Mouse (Mus musculus) natural killer cell, adult 2 months (primary cell): ENCODE data around the gene Gimap7.
A peak's percentile ranks its signal among the peaks of the same experiment; 100 is the strongest.
"Not testable (repeated sequence)": the region's sequence is repeated elsewhere in the genome, so short reads cannot be mapped to it uniquely, and the experiment has no call there.

Experiments
- DNase-seq, 2 experiments: peaks; one replicate each; pipeline ENCODE4 v3.0.0; 2022; ENCODE audit warnings: low spot score in 2 of 2

Gimap7 gene

DNA sequence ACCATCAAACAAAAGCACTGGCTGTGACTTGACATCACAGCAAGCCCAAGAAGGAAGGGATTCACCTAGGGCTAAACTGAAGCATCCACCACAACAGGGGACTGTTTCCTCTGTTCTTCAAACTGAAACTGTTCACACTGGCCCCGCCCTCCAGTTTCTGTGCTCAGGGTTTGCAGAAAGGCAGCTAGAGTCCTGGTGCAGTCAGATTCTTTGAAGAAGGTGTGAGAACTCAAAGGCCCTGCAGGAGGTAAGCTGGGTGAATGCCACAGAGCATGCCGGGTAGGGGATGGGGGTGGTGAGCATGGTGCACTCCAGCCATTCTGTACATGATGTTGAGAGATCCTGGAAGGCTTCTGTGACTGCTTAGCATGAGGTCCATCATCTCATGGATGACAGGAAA is at the start of gene Gimap7, which contains the start of gene Gm28053:
Gimap7 (plus strand) TSS at position 167 of the 400 bp plus-strand sequence.
Gm28053 (plus strand) TSS at position 153 of the 400 bp plus-strand sequence.
- DNase-seq = peak; percentile 76 to 83

DNA sequence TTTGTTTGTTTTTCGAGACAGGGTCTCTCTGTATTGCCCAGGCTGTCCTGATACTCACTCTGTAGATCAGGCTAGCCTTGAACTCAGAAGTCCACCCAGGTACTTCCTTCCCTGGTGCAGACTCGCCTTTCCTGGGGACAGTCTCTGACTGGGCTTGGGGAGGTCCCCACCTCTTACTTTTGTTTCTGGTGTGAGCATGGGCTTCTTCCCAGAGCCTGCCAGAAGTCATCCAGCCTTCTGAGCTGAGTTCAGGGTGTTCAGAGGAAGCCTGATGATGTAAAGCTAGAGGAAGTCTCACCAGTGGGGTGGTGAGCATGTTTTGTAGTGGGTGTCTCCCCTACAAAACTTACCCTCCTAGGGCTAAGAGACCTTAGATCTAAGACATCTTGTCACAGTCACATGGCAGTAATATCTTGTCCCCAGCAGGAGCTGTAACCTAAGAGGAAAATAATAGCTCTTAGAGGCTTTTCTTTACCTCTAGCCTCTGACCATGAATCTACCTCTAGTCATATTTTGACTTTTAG is 48.9 kb upstream of the Gimap7 start:
- no peak for DNase-seq

DNA sequence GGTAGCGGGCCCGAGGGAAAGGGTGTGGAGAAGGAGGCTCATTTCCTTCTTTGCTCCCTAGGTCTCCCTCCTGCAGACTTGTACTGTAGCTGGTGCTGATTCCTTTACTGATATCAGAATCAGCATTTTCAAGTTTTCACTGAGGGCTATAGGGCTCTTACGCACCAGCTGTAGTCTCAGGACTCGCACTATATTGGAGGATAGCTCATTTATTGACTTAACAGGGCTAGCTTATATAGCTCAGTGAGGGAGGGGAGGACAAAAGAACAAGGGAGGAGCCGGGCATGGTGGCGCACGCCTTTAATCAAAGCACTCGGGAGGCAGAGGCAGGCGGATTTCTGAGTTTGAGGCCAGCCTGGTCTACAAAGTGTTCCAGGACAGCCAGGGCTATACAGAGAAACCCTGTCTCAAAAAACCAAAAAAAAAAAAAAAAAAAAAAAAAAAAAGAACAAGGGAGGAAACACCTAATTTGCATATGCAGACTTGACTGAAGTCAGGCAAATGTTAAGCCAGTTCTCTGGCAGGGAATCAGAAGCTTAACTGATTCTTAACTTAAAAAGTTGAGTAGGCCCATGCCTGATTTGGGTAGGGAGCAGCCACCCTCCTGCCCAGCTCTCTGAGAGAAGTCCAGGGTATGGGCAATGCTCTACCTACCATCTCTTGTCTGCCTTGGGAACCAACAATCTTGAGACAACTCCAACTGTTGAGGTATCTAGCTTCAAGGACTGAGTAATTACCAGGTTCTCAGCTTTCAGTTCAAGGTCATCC is 43.9 kb upstream of the Gimap7 start:
- peak in 1 of 2 experiments; percentile 18 for DNase-seq

DNA sequence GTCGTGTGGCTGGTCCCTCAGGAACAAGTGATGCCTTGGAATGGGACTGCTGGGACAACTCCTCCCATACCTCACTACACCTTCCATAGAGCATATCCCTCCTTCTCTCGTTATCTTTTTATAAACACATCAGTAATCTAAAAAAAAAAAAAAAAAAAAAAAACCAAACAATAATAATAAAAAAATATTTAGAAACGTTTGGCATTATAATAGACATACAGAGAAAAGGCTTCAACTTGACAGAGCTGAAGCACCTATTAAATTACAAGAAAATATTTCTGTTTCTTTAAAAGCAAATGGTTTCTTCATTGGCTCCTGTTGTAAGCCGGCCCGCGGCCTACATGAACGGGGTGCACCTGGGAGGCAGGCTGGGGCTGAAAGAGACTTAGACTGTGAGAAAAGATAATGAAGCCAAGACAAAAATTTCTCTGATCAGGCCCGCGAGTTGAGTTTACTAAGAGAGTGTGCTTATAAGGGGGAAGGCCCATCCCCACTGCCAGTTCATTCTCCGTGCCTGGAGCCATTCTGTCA is 43.0 kb upstream of the Gimap7 start:
- no peak for DNase-seq

DNA sequence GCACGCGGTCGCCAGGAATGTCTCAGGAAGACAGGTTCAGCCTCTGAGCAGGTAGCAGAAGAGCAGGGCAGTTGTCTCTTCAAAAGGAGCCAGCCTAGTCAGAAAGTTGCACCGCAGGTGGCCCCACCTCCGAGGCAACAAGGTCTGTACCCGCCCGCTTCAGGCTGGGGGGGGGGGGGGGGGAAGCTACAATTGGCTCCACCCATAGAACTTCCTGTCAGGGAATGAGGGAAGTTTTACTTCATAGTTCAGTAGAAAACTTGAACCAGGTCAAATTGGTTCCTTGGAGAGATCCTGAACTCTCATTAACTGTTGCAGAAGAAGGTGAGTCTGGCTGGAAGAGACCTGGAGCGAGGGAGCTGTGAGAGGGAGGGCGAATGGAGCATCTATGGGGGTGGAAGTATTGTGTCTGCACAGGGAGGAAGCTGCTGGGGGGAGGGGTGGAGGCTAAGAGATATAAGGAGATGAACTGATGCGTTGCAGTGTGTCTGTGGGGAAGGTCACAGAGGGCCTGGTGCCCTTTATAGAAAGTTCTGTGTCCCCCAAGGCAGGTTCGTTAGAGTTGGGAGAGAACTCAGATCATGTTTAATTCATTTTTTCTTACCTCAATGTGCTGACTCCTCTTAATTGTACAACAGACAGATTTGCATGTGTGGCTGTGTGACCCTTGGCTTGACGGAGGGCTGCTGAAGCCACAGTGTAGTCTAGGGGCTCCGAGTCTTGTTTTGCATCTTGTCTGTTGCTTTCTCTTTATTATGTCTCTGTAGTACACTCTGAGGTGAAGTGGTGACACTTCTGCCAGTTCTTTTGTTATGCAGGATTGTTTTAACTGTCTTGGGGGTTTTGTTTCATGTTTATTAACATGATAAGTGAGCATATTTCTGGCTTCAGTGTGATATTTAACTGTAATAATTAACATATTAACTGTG is 42.2 kb upstream of the Gimap7 start, which contains the start of gene Gimap9:
Gimap9 (plus strand) TSS at position 199 of the 929 bp plus-strand sequence.
- DNase-seq = peak; percentile 69 to 81

DNA sequence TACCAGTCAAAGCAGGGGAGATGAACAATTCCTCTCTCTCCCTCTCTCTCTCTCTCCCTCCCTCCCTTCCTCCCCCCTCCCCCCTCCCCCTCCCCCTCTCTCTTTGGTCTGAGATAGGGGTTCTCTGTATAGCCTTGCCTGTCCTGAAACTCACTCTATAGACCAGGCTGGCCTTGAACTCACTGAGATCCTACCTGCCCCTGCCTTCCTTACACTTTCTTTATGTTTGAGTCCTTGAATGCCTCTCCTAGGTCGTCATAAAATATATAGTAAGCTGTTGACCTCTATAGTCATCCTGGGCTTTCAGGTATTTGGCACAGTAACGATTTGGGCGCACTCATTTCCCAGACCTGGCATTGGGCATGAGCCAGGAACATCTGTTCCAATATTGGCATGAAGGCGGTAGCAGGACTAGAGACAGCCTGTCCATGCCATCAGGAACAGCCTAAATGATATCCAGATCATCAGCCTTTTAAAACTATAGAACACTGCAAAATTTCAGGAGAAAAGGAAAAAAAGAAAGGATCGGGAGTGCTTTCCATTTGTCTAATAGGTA is 41.5 kb upstream of the Gimap7 start:
- no peak for DNase-seq

DNA sequence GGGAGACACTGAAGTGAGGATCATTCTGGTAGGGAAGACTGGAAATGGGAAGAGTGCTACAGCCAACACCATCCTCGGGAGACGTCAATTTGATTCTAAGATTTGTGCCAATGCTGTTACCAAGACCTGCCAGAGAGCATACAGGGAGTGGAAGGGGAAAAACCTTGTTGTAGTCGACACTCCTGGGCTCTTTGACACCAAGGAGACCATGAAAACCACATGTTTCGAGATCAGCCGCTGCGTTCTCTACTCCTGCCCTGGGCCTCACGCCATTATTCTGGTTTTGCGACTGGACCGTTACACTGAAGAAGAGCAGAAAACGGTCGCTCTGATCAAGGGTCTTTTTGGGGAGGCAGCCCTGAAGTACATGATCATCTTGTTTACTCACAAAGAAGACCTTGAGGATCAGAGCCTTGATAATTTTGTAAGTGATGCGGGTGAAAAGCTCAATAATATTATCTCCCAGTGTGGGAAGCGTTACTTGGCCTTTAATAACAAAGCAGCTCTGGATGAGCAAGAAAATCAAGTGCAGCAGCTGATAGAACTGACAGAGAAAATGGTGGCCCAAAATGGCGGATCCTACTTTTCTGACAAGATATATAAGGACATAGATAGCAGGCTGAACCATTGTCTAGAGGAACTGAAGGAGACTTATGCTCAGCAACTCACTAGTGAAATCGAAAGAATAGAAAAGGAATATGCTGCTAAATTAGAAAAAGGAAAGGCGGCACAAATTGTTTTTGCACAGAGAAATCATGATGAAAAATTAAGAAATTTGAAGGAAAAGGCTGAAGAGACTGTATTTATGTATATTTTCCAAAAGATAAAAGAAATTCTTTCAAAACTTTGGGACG is 40.7 kb upstream of the Gimap7 start:
- DNase-seq = peak; percentile 33 to 53

DNA sequence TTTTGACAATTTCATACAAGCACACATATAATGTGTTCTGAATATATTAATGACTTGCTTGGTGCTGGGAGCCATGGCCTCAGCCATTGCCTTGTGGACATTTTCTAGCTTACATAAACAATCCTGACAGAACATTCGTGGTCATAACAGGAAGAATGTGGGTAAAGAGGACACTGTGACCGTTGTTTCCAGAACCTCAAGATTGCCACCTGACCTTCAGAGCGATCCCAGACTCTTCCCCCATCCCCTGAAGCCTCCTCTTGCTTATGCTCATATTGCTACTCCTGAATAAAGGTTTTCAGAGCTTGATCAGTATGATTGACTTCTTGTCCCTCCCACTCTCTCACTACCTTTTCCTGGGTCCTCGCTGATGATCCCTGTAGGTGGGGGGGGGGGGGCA is 40.0 kb upstream of the Gimap7 start:
- no peak for DNase-seq

DNA sequence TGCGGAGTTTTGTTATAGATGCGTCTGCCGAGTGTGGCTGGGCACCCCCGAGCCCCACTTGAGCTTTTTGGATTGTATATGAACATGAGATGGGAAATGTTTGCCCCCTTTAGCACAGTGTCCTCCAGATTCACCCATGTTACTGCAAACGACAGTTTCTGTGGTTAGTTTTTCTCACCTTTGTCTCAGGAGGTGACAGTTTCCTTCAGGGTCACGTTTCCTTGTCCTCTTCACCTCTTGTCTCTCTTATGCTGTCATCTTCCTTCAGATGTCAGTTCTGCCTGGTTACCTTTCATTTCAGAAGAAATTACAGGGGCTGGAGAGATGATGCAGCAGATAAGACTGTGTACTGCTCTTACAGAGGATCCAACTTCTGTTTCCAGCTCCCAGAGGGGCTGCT is 38.7 kb upstream of the Gimap7 start:
- DNase-seq = peak in 1 of 2 experiments; percentile 72

DNA sequence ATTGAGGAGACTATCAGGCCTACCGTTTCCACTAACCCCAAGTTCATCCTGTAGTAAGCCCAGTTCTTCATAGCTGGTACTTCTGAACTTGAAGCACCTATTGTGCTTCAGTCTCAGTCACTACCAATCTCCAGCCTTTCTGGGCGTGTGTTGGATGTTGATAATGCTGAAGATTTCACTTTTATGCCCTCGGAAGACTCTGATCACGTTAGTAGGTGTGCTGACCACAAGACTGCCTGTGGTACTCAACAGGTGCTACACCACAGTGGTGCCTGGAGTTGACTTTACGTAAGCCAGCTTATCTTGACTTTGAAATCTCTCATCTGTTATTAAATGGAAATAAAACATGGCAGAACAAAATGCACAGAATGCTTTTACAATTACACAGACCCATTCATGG is 38.0 kb upstream of the Gimap7 start:
- peak in 1 of 2 experiments; percentile 67 for DNase-seq

DNA sequence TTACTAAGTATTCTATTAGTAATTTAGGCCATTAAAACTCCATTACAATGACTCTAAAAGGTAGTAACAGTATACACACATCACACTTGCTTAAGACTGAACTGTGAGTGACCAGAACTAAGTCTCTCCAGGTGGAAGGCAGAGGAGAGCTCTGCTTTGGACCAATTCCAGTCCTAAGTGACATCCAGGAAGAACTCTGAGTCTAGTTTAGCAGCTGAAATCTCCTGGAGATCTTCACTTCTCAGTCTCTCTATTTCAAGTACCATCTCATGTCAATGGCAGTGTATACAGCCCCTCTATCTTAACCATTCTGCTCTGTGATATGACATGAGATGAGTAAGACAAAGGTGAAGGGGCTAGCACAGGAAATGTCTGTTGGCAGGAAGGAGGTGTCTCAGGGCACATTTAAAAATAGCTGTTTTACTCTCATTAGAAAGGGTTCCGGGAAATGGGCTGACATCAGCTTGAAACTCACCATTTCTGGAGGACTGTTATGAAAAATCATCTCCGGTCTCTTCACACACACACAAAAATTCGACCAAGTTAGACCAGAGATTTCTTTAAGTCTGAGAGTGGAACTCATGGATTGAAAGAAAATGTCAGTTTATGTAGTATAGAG is 36.8 kb upstream of the Gimap7 start:
- peak; percentile 69 to 76 for DNase-seq

DNA sequence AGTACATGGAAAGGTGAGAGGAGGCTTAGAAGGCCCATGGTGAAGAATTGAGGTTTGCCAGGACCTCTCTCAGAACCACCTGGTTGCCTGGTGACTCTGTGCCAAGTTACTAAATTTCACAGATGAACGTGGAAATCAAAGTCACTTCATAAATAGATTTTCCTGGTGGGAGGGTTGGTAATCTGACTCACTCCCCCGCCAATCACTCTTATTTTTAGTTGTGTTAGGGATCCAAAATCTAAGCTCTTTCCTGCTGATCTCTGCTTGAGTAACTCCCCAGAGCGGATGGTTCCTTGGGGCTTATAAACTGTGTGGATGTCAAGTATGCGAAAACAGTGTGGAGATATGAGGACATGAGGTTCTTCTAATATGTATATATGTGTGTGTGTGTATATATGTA is 36.1 kb upstream of the Gimap7 start:
- DNase-seq = no peak

DNA sequence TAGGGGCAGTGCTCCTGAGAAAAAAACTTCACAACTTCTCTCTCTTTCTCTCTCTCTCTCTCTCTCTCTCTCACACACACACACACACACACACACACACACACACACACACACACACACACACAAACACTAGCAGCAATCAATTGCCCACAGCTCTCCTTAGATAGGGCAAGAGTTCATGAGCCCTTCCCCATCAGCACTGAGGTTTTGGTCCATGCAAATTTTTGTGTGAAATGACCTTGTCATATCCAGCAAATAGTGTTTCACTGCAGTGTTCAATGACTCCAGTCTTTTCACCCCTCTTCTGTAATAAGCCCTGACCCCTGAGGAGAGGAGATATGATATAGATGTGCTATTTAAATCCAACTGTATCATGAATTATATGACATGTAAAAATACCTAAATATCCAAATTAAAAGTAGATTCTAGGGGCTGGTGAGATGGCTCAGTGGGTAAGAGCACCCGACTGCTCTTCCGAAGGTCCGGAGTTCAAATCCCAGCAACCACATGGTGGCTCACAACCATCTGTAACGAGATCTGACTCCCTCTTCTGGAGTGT is 35.1 kb upstream of the Gimap7 start:
- not testable (repeated sequence) for DNase-seq

DNA sequence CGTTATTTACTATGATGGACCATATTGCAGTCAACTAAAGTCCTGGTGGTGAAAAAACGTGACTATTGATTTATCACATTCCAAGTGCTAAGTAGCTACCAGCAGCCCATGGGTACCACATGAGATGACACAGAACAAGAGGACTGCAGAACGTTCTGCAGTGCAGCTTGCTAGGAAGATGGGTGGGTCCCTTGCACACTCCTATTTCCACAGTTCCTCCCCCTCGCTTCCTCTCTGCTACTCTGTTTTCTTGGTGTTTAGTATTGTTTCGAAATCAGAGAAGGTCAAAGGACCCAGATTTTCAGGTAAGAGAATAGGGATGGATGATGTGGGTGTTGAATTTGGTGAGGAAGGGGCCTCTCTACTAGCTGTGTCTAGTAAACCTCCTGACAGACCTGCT is 34.1 kb upstream of the Gimap7 start, which contains the start of gene Gimap4:
Gimap4 (plus strand) TSS at position 231 of the 400 bp plus-strand sequence.
- no peak for DNase-seq

DNA sequence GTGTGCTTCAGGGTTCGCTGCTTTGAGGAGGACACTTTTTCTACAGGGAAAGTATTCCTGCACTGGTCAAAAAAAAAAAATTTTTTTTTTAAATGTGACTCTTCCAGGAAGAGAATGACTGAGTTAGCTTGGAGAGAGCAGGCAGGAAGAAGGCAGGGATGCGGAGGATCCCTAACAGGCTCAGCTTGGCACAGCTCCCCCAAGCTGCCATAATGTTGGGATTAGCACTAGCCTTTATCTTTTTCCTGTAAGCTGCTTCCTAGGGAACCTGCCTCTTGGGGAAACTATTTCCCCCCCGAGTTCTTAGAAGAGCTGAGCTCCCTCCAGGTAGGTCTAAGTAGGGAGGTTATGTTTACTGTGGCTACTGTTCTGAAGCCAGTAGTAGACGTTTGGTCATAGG is 33.6 kb upstream of the Gimap7 start:
- no peak for DNase-seq

DNA sequence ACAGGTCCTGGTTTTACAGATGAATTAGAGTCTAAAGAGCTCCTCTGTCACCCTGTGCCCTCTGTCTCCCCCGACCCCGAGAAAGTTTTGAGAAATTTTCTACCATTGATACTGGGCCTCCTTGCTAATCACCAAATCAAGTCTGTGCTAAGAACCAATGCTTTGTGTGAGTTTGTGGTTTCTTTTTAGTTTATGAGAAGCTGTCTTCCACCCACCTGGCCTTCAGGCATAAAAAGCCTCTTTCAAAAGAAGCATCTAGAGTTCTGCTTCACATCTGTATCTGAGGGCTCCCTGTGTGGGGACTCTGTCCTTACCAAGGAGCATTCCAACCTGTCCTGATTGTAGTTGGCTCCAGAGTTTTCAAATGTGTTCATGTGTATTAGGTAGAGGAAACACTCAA is 33.2 kb upstream of the Gimap7 start:
- no peak for DNase-seq

DNA sequence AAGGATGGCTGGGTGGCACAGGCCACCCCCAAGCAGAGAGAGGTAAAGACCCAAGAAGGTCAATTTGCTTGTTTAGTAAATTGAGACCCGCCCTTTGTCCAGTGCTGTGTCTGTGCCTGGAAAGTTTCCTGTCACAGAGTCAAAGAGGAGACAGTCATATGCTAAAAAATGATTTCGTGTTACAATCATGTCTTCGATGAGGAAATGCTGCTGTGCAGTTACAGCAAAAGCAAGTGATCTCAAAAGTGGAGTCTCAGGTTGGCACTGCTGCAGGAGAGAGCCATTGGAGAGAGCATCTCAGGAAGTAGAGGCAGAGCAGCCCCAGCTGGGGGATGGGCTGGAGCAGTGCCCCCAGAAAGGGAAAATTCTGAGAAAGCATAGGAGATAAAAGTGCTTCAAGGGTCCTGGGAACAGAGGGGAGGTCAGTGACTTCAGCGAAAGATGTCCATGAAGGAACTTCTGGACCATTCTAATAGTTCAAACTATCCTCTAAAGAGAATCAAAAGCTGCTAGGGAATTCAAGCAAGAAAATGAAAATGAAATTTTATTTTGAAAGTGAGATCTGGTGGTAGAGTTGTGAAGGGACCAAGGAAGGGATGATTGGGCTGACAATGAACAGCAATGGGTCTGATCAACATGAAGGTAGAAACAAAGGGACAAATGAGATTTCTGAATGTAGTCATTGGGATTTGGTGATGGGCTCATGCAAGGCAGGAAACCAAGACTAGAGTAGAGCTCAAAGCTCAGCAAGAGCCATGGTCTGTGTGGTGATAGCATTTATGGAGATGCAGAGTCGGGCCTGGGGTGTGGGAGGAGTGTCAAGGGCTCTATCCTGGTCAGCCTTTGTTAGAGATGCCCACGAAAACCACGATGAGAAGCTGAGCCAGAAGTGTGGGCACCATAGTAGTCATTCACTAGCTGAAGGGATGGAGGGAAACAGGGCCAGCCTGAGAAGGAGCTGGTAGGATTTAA is 32.4 kb upstream of the Gimap7 start:
- peak; percentile 63 to 76 for DNase-seq

DNA sequence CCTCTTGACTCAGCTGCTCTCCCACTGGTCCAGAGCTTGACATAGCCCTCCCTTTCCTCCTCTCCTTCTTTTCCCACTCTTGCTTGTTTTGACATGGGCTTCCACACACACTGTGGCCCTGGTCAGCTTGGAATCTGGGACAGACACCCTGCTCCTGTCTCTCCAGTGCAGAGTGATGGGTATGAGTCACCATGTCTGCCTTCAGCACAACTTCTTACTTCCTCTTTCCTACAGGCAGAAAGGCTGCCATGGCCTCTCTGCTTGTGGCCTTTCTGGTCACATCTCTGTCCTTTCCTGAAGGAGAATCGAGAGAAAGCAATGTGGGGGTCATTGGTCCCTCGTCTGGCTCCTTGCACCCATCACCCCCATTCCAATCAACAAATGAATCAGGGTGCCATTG is 31.3 kb upstream of the Gimap7 start:
- no peak for DNase-seq

DNA sequence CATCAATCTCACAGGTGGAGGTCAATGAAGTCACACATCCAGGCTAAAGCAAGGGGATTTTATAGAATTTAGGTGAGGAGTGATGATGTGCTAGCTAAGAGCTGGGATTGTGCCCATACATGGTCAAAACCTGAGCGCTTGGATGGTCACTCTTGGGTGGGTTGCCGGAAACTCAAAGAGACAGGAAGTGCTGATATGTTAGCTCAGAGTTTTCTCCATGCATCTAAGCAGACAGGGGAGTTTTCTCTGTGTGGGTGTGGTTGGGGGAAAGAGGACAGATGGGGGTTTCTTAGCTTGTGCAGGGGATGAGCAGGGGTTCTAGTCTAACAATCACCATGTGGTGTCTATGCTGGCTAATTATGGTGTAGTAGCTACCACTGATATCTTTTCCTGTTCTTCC is 29.1 kb upstream of the Gimap7 start:
- DNase-seq = peak; percentile 65 to 70
